Mouse (Mus musculus) cerebellum, adult 2 months (tissue): ENCODE measurements around the gene Tmem86b.

Experiments used
- CTCF ChIP-seq: fragments of 200-500 bp; IDR thresholded peaks from 2 replicates; pipeline ENCODE4 v1.5.1; 2011; ENCODE audit warnings: low read depth, mild to moderate bottlenecking, control low read depth, low read length, moderate library complexity, borderline replicate concordance; ENCODE audit not compliant: insufficient read depth
- POLR2A ChIP-seq: fragments of 200-500 bp; IDR thresholded peaks from 2 replicates; pipeline ENCODE4 v1.6.1; 2011; ENCODE audit warnings: low read length, control low read depth, borderline replicate concordance; ENCODE audit not compliant: insufficient read depth

GRCm38 (mm10) chr7:4613740-4614403 is 17.4 kb downstream of the Tmem86b start:
- TF ChIP-seq CTCF (no peak), POLR2A (no peak)
